9 mouse cellular contexts compared by ENCODE assay signal in genomic region chr1:74723748-74724147, GRCm38 (mm10). TPM values are rescaled to one million over a fixed set of nuclear protein-coding genes. Genes with fewer than 3 reads are reported as not detected.
A peak's percentile ranks its signal among the peaks of the same experiment; 100 is the strongest.
DNase-seq lines count a peak whose midpoint lies in the region; ATAC-seq and TF ChIP-seq lines count a peak whose summit lies in the region.
"Had no signal": no experiment of that assay in that cellular context is flagged by ENCODE, and none has a peak within 500 bp of the region (broad histone marks: within the 10 kb centered on the region; RNA-seq: fewer than 3 reads in every experiment).

No protein-coding gene starts in this region.

- TF ChIP-seq CTCF in hindbrain, postnatal 0 days (IDR thresholded peaks at IDR 0.05; ENCODE audit: low read depth), result peak; percentile 48

- no peak overlapping the region for H3K27ac ChIP-seq in hindbrain, postnatal 0 days
- no peak overlapping the region for H3K27ac ChIP-seq in hindbrain, embryonic 16.5 days (ENCODE audit: low read depth, low read length)
- H3K27ac ChIP-seq in midbrain, embryonic 15.5 days, result no peak overlapping the region
- H3K27ac ChIP-seq: midbrain, embryonic 12.5 days had no signal

- H3K4me3 ChIP-seq in hindbrain, postnatal 0 days (ENCODE audit: low read length), result no peak overlapping the region
- no peak overlapping the region for H3K4me3 ChIP-seq in hindbrain, embryonic 16.5 days (ENCODE audit: low read length)
- H3K4me3 ChIP-seq in midbrain, embryonic 15.5 days, result no peak overlapping the region
- H3K4me3 ChIP-seq: midbrain, embryonic 12.5 days had no signal

- 77% methylated on average over 2 of the region's 2 CpGs for WGBS in hindbrain, postnatal 0 days
- WGBS in hindbrain, embryonic 16.5 days, result 77% methylated on average over 2 of the region's 2 CpGs
- 76% methylated on average over 2 of the region's 2 CpGs for WGBS in midbrain, embryonic 15.5 days

- no peak for ATAC-seq in hindbrain, postnatal 0 days
- no peak for ATAC-seq in hindbrain, embryonic 16.5 days
- no peak for ATAC-seq in midbrain, embryonic 15.5 days (replicated peaks)

- H3K4me2 ChIP-seq in hindbrain, postnatal 0 days (ENCODE audit: low read depth, low read length), result no peak overlapping the region
- no peak overlapping the region for H3K4me2 ChIP-seq in hindbrain, embryonic 16.5 days (ENCODE audit: low read length)
- no peak overlapping the region for H3K4me2 ChIP-seq in midbrain, embryonic 15.5 days
- H3K4me2 ChIP-seq: midbrain, embryonic 12.5 days had no signal

- H3K4me1 ChIP-seq in hindbrain, postnatal 0 days (ENCODE audit: insufficient read depth, low read length), result no peaks in the 10 kb centered on the region
- H3K4me1 ChIP-seq in hindbrain, embryonic 16.5 days (ENCODE audit: control insufficient read depth, insufficient read depth, low read depth, low read length), result no peaks in the 10 kb centered on the region
- no peaks in the 10 kb centered on the region for H3K4me1 ChIP-seq in midbrain, embryonic 15.5 days
- H3K4me1 ChIP-seq: midbrain, embryonic 12.5 days had no signal

- peak; percentile 15 for DNase-seq in hindbrain, postnatal 0 days (ENCODE audit: low spot score)
- DNase-seq in 416B (ENCODE audit: low read depth), result peak; percentile 30
- DNase-seq in MEL-GATA-1-ER (ENCODE audit: extremely low read depth, low read depth), result peak; percentile 15
- peak; percentile 33 to 74 for DNase-seq in kidney, postnatal 36 days
- no peak for DNase-seq in spleen, postnatal 36 days (ENCODE audit: low spot score in 2 of 2)
- DNase-seq in adrenal gland, adult 8-10 months, result no peak

- H3K9me3 ChIP-seq in hindbrain, postnatal 0 days (ENCODE audit: low read length), result no peaks in the 10 kb centered on the region
- no peaks in the 10 kb centered on the region for H3K9me3 ChIP-seq in hindbrain, embryonic 16.5 days (ENCODE audit: control insufficient read depth, low read length)
- no peaks in the 10 kb centered on the region for H3K9me3 ChIP-seq in midbrain, embryonic 15.5 days
- H3K9me3 ChIP-seq: midbrain, embryonic 12.5 days had no signal

- H3K27me3 ChIP-seq in hindbrain, postnatal 0 days (ENCODE audit: insufficient read depth, low read length), result no peaks in the 10 kb centered on the region
- no peaks in the 10 kb centered on the region for H3K27me3 ChIP-seq in hindbrain, embryonic 16.5 days (replicated peaks; ENCODE audit: control insufficient read depth, insufficient read depth, low read length)
- H3K27me3 ChIP-seq in midbrain, embryonic 15.5 days (replicated peaks), result no peaks in the 10 kb centered on the region
- H3K27me3 ChIP-seq: midbrain, embryonic 12.5 days had no signal

- H3K36me3 ChIP-seq in hindbrain, postnatal 0 days (ENCODE audit: insufficient read depth, low read length), result no peaks in the 10 kb centered on the region
- H3K36me3 ChIP-seq in hindbrain, embryonic 16.5 days (ENCODE audit: control insufficient read depth, insufficient read depth, low read length), result no peaks in the 10 kb centered on the region
- no peaks in the 10 kb centered on the region for H3K36me3 ChIP-seq in midbrain, embryonic 15.5 days (replicated peaks)
- H3K36me3 ChIP-seq: midbrain, embryonic 12.5 days had no signal

- H3K9ac ChIP-seq in hindbrain, postnatal 0 days (replicated peaks; ENCODE audit: low read length), result no peak overlapping the region
- H3K9ac ChIP-seq in hindbrain, embryonic 16.5 days (ENCODE audit: low read depth, low read length), result no peak overlapping the region
- no peak overlapping the region for H3K9ac ChIP-seq in midbrain, embryonic 15.5 days
- H3K9ac ChIP-seq: midbrain, embryonic 12.5 days had no signal

RNA-seq across cellular contexts. Expression of gene Cyp27a1, which starts 10.4 kb away (rescaled TPM):
- 0.79 and 2.8 TPM in 2 replicates for total RNA-seq in hindbrain, postnatal 0 days (2014; rRNA removed)
- 3.0 and 3.2 TPM in 2 replicates for polyA plus RNA-seq in hindbrain, postnatal 0 days (2015; fragmentation: Nextera tagmentation; extraction: Ambion mirVana)
- 2.4 and 3.5 TPM in 2 replicates for polyA plus RNA-seq in hindbrain, embryonic 16.5 days (2015; fragmentation: Nextera tagmentation; extraction: Ambion mirVana)
- 10 to 100 TPM; 12.2 to 28.3 (median 14.8) TPM for total RNA-seq in adrenal gland, adult 8-10 months (2022)
- polyA plus RNA-seq in midbrain, embryonic 15.5 days (2015; fragmentation: Nextera tagmentation; extraction: Ambion mirVana), result 2.4 and 3.3 TPM in 2 replicates

RNA-seq across cellular contexts. Expression of gene Prkag3, which starts 25.3 kb away (rescaled TPM):
- total RNA-seq in hindbrain, postnatal 0 days (2014; rRNA removed), result not detected in 2 replicates
- not detected in 2 replicates for polyA plus RNA-seq in hindbrain, postnatal 0 days (2015; fragmentation: Nextera tagmentation; extraction: Ambion mirVana)
- polyA plus RNA-seq in hindbrain, embryonic 16.5 days (2015; fragmentation: Nextera tagmentation; extraction: Ambion mirVana), result 0.13 and 0.36 TPM in 2 replicates
- 1 to 10 TPM in 1 of 4 experiments, under 1 TPM in 1, not detected in 2; 0.55 to 1.3 TPM for total RNA-seq in adrenal gland, adult 8-10 months (2022)
- polyA plus RNA-seq in midbrain, embryonic 15.5 days (2015; fragmentation: Nextera tagmentation; extraction: Ambion mirVana), result not detected in 2 replicates
- polyA plus RNA-seq: midbrain, embryonic 12.5 days had no signal

RNA-seq across cellular contexts. Expression of gene Wnt6, which starts 47.9 kb away (rescaled TPM):
- total RNA-seq in hindbrain, postnatal 0 days (2014; rRNA removed), result 5.9 and 11.2 TPM in 2 replicates
- 6.7 and 7.4 TPM in 2 replicates for polyA plus RNA-seq in hindbrain, postnatal 0 days (2015; fragmentation: Nextera tagmentation; extraction: Ambion mirVana)
- 4.9 and 6.1 TPM in 2 replicates for polyA plus RNA-seq in hindbrain, embryonic 16.5 days (2015; fragmentation: Nextera tagmentation; extraction: Ambion mirVana)
- 1 to 10 TPM; 3.9 to 6.6 (median 5.7) TPM for total RNA-seq in adrenal gland, adult 8-10 months (2022)
- polyA plus RNA-seq in midbrain, embryonic 15.5 days (2015; fragmentation: Nextera tagmentation; extraction: Ambion mirVana), result 5.6 and 7.2 TPM in 2 replicates

Comparison
In these comparisons a context has a peak if more than half of its experiments do, and no peak if none do; other contexts are left out.
1. DNase-seq: peak in hindbrain, postnatal 0 days (single experiment), 416B (single experiment), MEL-GATA-1-ER (single experiment) and kidney, postnatal 36 days (2 of 2); none in spleen, postnatal 36 days (0 of 2) and adrenal gland, adult 8-10 months (single experiment).